Mouse (Mus musculus): ENCODE results near the gene Gm5475.

DNA sequence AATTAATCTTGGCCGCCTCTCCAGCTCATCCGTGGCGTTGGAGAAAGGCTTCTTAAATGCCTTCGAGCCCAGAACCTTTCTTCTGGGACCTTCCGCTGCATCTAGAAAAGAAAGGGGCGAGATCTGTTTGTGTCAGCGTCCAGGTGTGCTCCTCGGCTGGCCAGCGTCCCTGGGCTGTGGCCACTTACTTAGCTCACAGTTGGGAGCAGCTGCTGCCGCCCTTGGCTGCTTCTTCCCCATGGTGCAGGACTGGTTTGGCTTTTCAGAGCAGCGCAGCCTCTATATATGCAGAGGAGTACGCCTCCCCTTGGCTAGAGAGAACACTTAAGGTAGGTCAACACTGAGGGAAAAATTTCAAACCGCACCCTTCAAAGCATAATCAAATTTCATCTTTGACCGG, 2.0 kb downstream of the Gm5475 start:
- no peak for TF ChIP-seq CTCF (conservative IDR thresholded peaks at IDR 0.05; ENCODE audit: low read length)
- TF ChIP-seq POU5F1 (IDR thresholded peaks at IDR 0.05; ENCODE audit: borderline replicate concordance, low read length): no peak
- TF ChIP-seq NANOG (IDR thresholded peaks at IDR 0.05; ENCODE audit: borderline replicate concordance, low read length): no peak

Measured in E14TG2a.4 (cell line).